Mouse (Mus musculus) forebrain, embryonic 12.5 days (tissue): ENCODE data around the gene Dhrs1. TPM values are rescaled to one million over a fixed set of nuclear protein-coding genes. Genes with fewer than 3 reads are reported as not detected.
A peak's percentile ranks its signal among the peaks of the same experiment; 100 is the strongest.

ENCODE experiments used
- ATAC-seq: fragments of 200-750 bp; cut with Nextera tagmentation; 2 replicates; pipeline ENCODE4 v1.8.0; 2017; ENCODE audit warnings: moderate TSS enrichment; ENCODE audit not compliant: low FRiP score
- H3K27ac ChIP-seq: fragments of 300-500 bp; sonication (generic); 2 replicates; pipeline ENCODE4 v1.5.1; 2016; ENCODE audit warnings: mild to moderate bottlenecking
- H3K27me3 ChIP-seq: fragments of 300-500 bp; sonication (generic); 2 replicates; pipeline ENCODE4 v1.6.1; 2016; ENCODE audit warnings: mild to moderate bottlenecking
- H3K36me3 ChIP-seq: fragments of 300-500 bp; sonication (generic); replicated peaks from 2 replicates; pipeline ENCODE4 v1.6.1; 2016; ENCODE audit warnings: mild to moderate bottlenecking
- H3K4me1 ChIP-seq: fragments of 300-500 bp; sonication (generic); 2 replicates; pipeline ENCODE4 v1.6.1; 2016
- H3K4me2 ChIP-seq: fragments of 300-500 bp; sonication (generic); 2 replicates; pipeline ENCODE4 v1.6.1; 2016; ENCODE audit warnings: mild to moderate bottlenecking, moderate library complexity
- H3K4me3 ChIP-seq: fragments of 300-500 bp; sonication (generic); replicated peaks from 2 replicates; pipeline ENCODE4 v1.5.1; 2016; ENCODE audit warnings: mild to moderate bottlenecking
- H3K9ac ChIP-seq: fragments of 300-500 bp; sonication (generic); 2 replicates; pipeline ENCODE4 v1.6.1; 2016; ENCODE audit warnings: mild to moderate bottlenecking
- H3K9me3 ChIP-seq: fragments of 300-500 bp; sonication (generic); 2 replicates; pipeline ENCODE4 v1.6.1; 2016
- WGBS: fragments of 180-500 bp; shearing (Covaris S2); methylation state at CpG from one replicate; pipeline ENCODE4 v1.1.7; 2016; 5-methylcytosine and 5-hydroxymethylcytosine counted together
- polyA plus RNA-seq: library from polyadenylated mRNA; unstranded; fragments of >200 nt; fragmentation: Nextera tagmentation; extraction: Ambion mirVana; gene quantifications from 2 replicates; pipeline ENCODE4 v1.2.1, GENCODE M21; 2016

The Dhrs1 gene
- polyA plus RNA-seq, 1 experiment from 2014 or later = 74.1 TPM

DNA sequence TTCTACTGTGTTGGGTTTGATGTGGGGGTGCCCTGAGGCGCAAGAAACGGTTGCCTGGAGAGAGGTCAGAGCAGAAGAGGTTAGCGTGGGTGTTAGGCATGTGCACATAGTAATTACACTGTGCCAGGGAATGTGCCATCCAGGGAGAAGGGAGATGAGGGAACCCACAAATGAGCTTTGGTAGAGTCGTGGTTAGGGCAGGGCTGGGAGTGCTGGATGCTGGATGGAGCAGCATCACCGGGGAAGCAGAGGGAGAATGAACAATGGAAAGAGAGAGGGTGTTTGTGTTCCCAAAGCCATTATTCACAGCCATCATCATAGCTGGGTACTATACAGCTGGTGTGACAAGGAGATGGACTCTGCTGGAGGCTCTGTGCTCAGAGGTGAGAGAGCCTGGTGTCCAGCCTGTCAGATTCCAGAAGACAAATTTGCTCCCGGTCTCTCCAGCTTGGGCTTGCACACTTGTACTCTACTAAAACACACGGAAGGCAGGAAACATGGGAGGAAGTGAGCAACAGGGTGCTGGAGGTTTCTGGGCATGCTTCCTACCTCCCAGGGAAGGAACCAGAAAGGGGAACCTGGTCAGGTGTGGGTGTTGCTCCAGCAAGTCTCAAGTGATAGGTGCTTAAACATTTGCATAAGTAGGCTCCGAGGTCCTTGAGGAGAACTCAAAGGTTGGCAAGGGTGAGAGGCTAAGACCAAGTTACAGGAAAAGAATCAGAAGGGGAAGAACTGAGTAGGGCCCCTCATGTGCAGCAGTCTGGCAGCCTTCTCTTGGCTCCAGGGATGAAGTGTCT is 17.4 kb downstream of the Dhrs1 start:
- Histone ChIP-seq H3K9ac (no peak overlapping the region), H3K9me3 (no peaks in the 10 kb centered on the region), H3K4me1 (no peaks in the 10 kb centered on the region), H3K27me3 (no peaks in the 10 kb centered on the region), H3K4me3 (no peak overlapping the region), H3K36me3 (no peaks in the 10 kb centered on the region), H3K4me2 (no peak overlapping the region), H3K27ac (no peak overlapping the region)
- ATAC-seq = no peak
- 75% methylated on average over 8 of the region's 8 CpGs for WGBS

DNA sequence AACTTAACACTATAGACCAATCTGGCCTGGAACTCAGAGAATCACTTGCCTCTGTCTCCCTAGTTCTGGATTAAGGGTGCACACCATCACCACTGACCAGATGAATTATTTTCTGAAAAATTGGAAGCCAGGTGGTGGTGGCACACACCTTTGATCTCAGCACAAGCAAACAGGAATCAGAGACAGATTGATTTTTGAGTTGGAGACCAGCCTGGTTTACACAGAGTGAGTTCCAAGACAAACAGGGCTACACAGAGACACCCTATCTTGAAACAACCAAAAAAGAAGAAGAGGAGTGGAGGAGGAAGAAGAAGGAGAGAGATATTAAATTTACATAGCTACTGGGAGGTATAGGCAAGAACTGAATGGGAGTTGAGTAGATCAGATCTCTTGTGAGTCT is 19.2 kb downstream of the Dhrs1 start:
- Histone ChIP-seq H3K4me3 (no peak overlapping the region), H3K4me2 (no peak overlapping the region), H3K36me3 (no peaks in the 10 kb centered on the region), H3K27ac (no peak overlapping the region), H3K27me3 (no peaks in the 10 kb centered on the region), H3K9me3 (no peaks in the 10 kb centered on the region), H3K9ac (no peak overlapping the region), H3K4me1 (peaks cover 3% of the 10 kb centered on the region)
- ATAC-seq = no peak

DNA sequence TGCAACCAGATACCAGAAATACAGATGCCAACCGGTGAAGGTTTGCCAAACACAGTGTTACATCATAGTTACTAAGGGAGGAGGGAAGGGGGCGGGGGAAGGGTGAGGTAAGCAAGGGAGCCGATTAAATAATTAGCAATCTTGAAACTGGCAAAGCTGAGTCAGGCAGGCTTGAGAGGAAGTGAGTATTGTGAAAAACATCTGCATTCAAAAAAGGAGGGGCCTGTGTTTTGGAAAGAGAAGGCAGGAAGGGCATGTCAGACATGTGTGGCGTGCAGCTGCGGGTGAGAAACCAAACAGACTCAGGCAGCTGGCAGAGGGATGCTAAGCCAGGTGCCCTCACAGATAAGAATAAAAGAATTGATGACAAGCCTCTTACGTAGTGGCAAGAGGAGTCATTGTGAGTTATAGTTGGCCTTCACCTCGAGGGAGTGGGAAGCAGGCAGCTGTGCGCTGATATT is 21.0 kb downstream of the Dhrs1 start:
- peaks cover 8% of the 10 kb centered on the region for H3K4me1 ChIP-seq
- 69% methylated on average over 8 of the region's 8 CpGs for WGBS
- H3K9me3 ChIP-seq = no peaks in the 10 kb centered on the region
- no peak overlapping the region for H3K27ac ChIP-seq
- no peak for ATAC-seq
- no peaks in the 10 kb centered on the region for H3K27me3 ChIP-seq
- no peaks in the 10 kb centered on the region for H3K36me3 ChIP-seq
- no peak overlapping the region for H3K4me3 ChIP-seq
- H3K9ac ChIP-seq = no peak overlapping the region
- no peak overlapping the region for H3K4me2 ChIP-seq

DNA sequence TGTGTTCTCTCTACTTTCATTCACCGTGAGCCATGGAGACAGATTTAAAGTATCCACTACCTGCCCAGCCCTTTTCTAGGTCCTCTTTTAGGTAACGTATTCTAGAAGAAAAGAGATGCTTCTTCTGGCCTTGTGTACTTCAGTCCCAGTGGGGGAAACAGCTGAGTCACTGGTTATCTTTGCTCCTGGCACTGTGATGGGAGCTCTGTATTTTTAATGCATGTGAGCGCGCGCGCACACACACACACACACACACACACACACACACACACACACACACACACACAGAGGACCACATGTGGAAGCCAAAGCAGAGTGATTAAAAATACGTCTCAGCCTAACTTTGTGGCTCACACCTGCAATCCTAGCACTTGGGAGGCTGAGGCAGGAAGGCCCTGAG is 22.1 kb downstream of the Dhrs1 start:
- no peak for ATAC-seq
- Histone ChIP-seq H3K9ac (no peak overlapping the region), H3K4me3 (no peak overlapping the region), H3K27ac (no peak overlapping the region), H3K27me3 (no peaks in the 10 kb centered on the region), H3K4me2 (no peak overlapping the region), H3K4me1 (peaks cover 8% of the 10 kb centered on the region), H3K9me3 (no peaks in the 10 kb centered on the region), H3K36me3 (peaks cover 5% of the 10 kb centered on the region)
- WGBS = 92% methylated on average over 7 of the region's 7 CpGs

DNA sequence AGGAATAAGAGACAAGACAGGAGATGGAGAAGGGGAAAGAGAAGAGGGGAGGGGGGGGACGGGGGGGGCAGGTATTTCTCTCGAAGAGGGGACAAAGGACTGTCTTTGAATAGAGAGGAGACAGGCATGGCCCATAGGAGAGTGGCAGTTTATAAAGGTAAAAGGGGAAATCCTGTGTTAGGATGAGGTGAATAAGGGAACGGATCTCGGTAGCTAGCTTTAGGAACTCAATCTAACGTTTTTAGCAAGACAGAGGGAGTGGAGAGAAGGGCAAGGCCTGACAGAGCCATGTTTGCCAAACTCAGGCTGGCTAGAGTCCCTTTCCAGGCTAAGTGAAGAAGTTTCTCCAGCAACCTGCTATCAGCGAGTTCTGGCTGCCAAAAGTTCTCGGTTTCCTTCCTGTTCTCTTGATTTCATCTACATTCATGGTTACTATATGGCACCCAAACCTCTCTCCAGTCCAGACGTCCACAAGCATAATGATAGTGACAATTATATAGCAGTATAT is 23.0 kb downstream of the Dhrs1 start:
- peak overlapping the region; percentile 67; the same call in 1 of the 2 replicates for H3K9ac ChIP-seq
- ATAC-seq = no peak
- 0 out of 2 replicates have a peak overlapping the region, but pooled peaks have one; percentile 84 for H3K27ac ChIP-seq
- peak overlapping the region; percentile 80 for H3K4me3 ChIP-seq
- 48% methylated on average over 8 of the region's 8 CpGs for WGBS
- peak overlapping the region; percentile 65 for H3K4me2 ChIP-seq
- H3K36me3 ChIP-seq = peaks cover 13% of the 10 kb centered on the region
- H3K9me3 ChIP-seq = no peaks in the 10 kb centered on the region
- H3K27me3 ChIP-seq = no peaks in the 10 kb centered on the region
- H3K4me1 ChIP-seq = peaks cover 8% of the 10 kb centered on the region

DNA sequence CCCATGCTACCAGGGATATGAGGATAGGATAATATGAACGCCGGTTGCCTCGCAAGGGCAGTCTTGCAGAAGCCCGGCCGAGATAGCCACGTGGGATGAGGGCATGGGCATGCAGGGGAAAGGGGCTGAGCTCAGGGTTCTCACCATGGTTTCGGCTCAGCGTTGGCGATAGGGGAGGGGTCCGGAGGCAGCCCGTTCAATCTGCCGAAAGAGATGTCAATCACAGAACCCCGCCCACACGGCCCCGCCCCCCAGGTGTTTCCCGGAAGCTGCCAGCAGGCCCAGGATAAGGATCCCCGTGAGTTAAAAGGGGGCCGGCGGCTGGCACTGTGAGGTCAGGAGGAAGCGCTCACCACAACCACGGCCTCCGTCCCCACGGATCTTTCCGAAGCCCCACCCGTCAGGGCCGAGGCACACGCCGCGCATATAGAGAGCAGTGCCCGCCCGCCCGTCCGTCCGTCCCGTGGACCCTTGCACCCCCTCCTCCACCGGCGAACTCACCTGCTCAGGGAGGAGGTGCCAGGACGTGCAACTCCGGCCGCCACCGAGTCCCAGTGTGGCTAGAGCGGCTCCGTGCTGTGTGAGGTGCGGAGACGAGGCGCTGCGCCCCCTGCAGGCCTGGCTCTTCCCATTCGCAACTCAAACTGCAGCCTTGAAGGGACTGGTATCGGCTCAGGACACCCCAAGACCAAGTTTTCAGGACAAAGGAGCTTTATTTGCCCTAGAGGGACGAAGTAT is 23.6 kb downstream of the Dhrs1 start, which contains the start of gene Rabggta:
Rabggta (minus strand) TSS at position 564 of the 738 bp plus-strand sequence.
- WGBS = under 1% methylated on average over 50 of the region's 50 CpGs
- Histone ChIP-seq H3K4me3 (peak within 1 kb of the TSS; percentile 80), H3K9me3 (no peaks in the 10 kb centered on the region), H3K27ac (peak within 1 kb of the TSS; percentile 84), H3K36me3 (peaks cover 19% of the 10 kb centered on the region), H3K27me3 (no peaks in the 10 kb centered on the region), H3K4me2 (peak within 1 kb of the TSS; percentile 65), H3K4me1 (peaks cover 8% of the 10 kb centered on the region), H3K9ac (peak within 1 kb of the TSS; percentile 67)
- ATAC-seq = peak; percentile 96

DNA sequence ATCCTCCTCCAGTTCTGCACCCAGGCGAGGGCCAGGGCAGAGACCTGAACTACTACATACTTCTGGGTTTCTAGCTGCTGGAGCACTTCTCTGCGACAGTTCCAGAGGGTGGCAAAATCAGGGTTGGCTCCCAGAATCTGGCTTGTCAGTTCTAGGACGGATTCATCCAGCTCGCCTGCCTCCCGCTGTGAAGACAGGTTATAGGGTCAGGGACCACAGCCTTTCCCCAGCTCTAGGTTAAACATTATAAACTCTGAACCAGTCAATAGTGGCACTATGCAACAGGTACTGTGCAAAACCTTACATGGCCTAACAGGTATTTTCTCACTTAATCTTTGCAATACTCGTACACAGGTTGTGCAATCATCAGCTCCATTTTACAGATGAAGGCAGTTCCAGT is 24.4 kb downstream of the Dhrs1 start:
- Histone ChIP-seq H3K9me3 (no peaks in the 10 kb centered on the region), H3K27ac (no peak overlapping the region), H3K4me1 (peaks cover 8% of the 10 kb centered on the region), H3K9ac (peak overlapping the region; percentile 67), H3K4me3 (peak overlapping the region; percentile 80), H3K27me3 (no peaks in the 10 kb centered on the region), H3K4me2 (peak overlapping the region; percentile 65), H3K36me3 (peaks cover 26% of the 10 kb centered on the region)
- 74% methylated on average over 6 of the region's 6 CpGs for WGBS
- ATAC-seq = no peak

DNA sequence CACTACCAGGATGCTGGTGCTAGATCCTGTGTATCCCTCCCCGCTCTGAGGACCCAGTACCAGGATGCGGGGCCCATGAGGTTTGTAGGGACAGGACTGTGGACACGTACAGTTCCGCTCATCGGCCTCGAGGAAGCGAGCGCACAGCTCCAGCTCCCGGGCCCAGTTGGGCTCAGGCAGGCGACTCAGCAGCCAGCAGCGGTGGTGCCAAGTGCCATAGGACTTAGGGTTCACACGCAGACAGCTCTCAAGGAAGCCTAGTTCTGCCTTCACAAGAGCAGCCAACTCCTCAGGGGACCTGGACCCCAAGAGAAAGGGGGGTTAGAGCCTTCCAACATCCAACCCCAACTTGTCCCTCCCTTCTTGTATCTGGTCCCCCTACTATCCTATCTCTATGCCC is 24.8 kb downstream of the Dhrs1 start:
- WGBS = 92% methylated on average over 12 of the region's 12 CpGs
- no peak for ATAC-seq
- Histone ChIP-seq H3K9ac (no peak overlapping the region), H3K27me3 (no peaks in the 10 kb centered on the region), H3K9me3 (no peaks in the 10 kb centered on the region), H3K4me1 (peaks cover 8% of the 10 kb centered on the region), H3K4me3 (no peak overlapping the region), H3K27ac (no peak overlapping the region), H3K4me2 (no peak overlapping the region), H3K36me3 (peaks cover 27% of the 10 kb centered on the region)

DNA sequence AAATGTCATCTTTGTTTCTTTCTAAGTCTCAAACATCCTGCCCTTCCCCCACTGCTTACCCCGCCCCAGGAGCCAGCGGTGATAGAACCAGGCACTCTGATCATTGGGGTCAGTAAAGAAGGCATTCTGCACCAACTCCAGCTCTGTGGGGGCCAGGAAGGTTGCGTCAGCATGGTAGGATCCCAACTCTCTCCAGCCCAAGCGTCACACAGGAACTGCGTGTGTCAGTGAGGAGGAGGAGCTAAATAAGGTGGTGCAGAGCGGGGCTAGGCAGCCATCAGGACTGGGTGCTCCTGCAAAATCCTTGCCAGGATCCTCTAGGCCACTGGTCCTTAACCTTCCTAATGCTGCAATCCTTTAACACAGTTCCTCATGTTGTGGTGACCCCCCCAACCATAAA is 25.8 kb downstream of the Dhrs1 start:
- Histone ChIP-seq H3K9ac (no peak overlapping the region), H3K9me3 (no peaks in the 10 kb centered on the region), H3K4me2 (no peak overlapping the region), H3K4me3 (no peak overlapping the region), H3K27ac (no peak overlapping the region), H3K4me1 (peaks cover 8% of the 10 kb centered on the region), H3K36me3 (peaks cover 27% of the 10 kb centered on the region), H3K27me3 (0 out of 2 replicates have a peak, but pooled peaks cover 4% of the 10 kb centered on the region)
- no peak for ATAC-seq
- 91% methylated on average over 6 of the region's 6 CpGs for WGBS

DNA sequence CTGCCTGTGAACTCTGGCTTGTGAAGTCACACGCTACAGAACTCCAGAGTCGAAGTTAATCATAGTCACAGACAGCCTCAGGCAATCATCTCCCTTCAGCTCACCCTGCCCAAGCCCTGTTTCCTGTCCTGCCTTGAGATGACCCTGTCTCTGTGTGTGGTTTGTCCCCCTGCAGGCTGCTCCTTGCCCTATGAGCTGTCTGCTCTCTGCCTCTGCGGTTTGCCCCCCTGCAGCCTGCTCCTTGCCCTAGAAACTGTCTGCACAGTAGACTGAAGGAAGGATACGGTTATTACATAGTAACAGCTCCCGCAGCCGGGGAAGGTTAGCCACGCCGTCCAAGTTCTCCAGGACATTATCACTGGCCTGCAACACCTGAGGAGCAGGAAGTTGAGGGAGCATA is 28.6 kb downstream of the Dhrs1 start:
- Histone ChIP-seq H3K4me3 (no peak overlapping the region), H3K9me3 (no peaks in the 10 kb centered on the region), H3K27ac (no peak overlapping the region), H3K27me3 (peaks cover 28% of the 10 kb centered on the region), H3K9ac (no peak overlapping the region), H3K4me1 (peaks cover 12% of the 10 kb centered on the region), H3K36me3 (peaks cover 27% of the 10 kb centered on the region), H3K4me2 (no peak overlapping the region)
- 81% methylated on average over 8 of the region's 8 CpGs for WGBS
- no peak for ATAC-seq

DNA sequence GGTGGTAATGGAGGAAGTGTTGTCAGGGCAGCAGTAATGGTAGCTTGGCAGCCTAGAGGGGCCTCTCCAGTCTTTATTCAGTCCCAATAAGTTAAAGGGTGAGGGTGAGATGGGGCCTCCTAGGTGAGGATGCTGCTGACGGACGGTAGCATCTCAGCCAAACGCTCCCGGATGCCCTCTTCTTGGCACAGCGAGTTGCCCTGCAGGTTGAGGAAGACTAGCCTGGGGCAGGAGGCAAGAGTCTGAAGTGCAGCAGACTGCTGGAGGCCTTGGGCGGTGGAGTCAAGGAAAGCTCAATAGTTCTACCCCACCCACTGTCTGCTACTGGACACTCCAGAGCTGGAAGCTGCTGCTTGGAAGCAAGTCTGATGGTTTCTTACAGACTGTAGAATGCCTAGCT is 29.2 kb downstream of the Dhrs1 start:
- ATAC-seq = no peak
- Histone ChIP-seq H3K4me3 (no peak overlapping the region), H3K27me3 (peaks cover 28% of the 10 kb centered on the region), H3K27ac (no peak overlapping the region), H3K9me3 (no peaks in the 10 kb centered on the region), H3K4me2 (no peak overlapping the region), H3K4me1 (peaks cover 9% of the 10 kb centered on the region), H3K36me3 (peaks cover 27% of the 10 kb centered on the region), H3K9ac (no peak overlapping the region)
- WGBS = 90% methylated on average over 6 of the region's 6 CpGs

DNA sequence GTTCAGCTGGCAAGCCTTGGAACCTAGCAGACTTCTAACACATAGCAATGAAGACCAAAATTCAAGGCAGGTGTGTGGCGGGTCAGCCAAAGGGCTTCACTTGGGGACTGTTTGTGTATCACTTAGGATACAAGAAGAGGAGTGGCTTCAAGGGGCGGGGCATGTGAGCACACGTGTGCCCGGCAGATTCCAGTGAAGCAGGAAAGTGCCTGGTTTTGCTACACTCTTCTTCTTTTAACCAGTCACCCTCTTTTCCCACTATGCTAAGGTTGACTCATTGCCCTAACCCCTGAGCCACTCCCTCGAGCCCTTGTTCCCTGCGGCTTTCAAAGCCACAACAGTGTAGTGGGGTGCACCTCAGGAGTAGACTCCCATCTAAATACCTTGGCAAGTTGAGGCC is 30.6 kb downstream of the Dhrs1 start:
- peaks cover 27% of the 10 kb centered on the region for H3K36me3 ChIP-seq
- no peak for ATAC-seq
- H3K4me2 ChIP-seq = no peak overlapping the region
- H3K27ac ChIP-seq = no peak overlapping the region
- no peak overlapping the region for H3K9ac ChIP-seq
- H3K9me3 ChIP-seq = no peaks in the 10 kb centered on the region
- H3K27me3 ChIP-seq = peaks cover 28% of the 10 kb centered on the region
- peaks cover 5% of the 10 kb centered on the region; the same call in 1 of the 2 replicates for H3K4me1 ChIP-seq
- no peak overlapping the region for H3K4me3 ChIP-seq
- WGBS = 39% methylated on average over 6 of the region's 6 CpGs
